Mouse (Mus musculus) liver, adult 2 months (tissue): Measurements from ENCODE around the gene Ubiad1.

ENCODE experiments used
- CTCF ChIP-seq: fragments of 200-500 bp; IDR thresholded peaks from 2 replicates; pipeline ENCODE4 v1.5.1; 2011; ENCODE audit warnings: low read depth, low read length, control low read depth
- POLR2A ChIP-seq: fragments of 200-500 bp; IDR thresholded peaks from 2 replicates; pipeline ENCODE4 v1.6.1; 2011; ENCODE audit warnings: low read length, control low read depth; ENCODE audit not compliant: insufficient read depth; ENCODE audit errors: extremely low read depth

GRCm38 (mm10) chr4:148434554-148434953 is 10.0 kb downstream of the Ubiad1 start:
- TF ChIP-seq POLR2A (no peak), CTCF (no peak)
